13 mouse cellular contexts compared by ENCODE assay signal in the genomic region with DNA sequence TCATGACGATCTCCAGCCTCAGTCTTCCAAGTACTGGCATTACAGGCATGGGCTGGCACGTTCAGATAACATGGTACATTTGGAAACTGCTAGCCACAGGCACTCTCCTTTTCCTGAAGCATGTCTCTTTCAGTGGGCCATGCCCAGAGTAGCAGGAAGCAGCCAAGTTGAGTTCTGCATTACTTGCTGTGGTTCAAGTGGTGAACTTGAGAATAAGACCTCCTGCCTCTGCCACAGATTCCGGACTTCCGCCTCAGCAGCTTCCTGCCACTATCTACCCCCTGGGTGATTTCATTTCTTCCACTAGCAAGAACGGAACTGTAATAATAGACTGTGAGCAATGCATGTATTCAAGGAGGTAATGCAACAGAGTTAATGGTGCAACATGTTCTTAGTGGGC.
DNase-seq lines count a peak whose midpoint lies in the region; ATAC-seq and TF ChIP-seq lines count a peak whose summit lies in the region.
"Had no signal": no experiment of that assay in that cellular context is flagged by ENCODE, and none has a peak within 500 bp of the region (broad histone marks: within the 10 kb centered on the region; RNA-seq: fewer than 3 reads in every experiment).

No protein-coding gene starts in this region.

- no peak for TF ChIP-seq CTCF in lung, postnatal 0 days (IDR thresholded peaks at IDR 0.05)
- TF ChIP-seq CTCF in lung, adult 2 months (IDR thresholded peaks at IDR 0.05; ENCODE audit: insufficient read depth, low read length), result no peak
- TF ChIP-seq CTCF in bone marrow macrophage, adult 2 months (IDR thresholded peaks at IDR 0.05; ENCODE audit: low read depth, low read length), result no peak
- TF ChIP-seq CTCF in stomach, postnatal 0 days (IDR thresholded peaks at IDR 0.05; ENCODE audit: low read depth), result no peak

- H3K36me3 ChIP-seq in lung, postnatal 0 days (ENCODE audit: insufficient read depth, low read length), result no peaks in the 10 kb centered on the region
- H3K36me3 ChIP-seq in stomach, postnatal 0 days (ENCODE audit: control insufficient read depth, insufficient read depth, low read length), result no peaks in the 10 kb centered on the region
- no peaks in the 10 kb centered on the region for H3K36me3 ChIP-seq in heart, embryonic 11.5 days (ENCODE audit: control insufficient read depth, insufficient read depth, low read length)
- H3K36me3 ChIP-seq: heart, embryonic 15.5 days; neural tube, embryonic 12.5 days had no signal

- H3K4me1 ChIP-seq in lung, postnatal 0 days (ENCODE audit: insufficient read depth, low read depth, low read length), result no peaks in the 10 kb centered on the region
- no peaks in the 10 kb centered on the region for H3K4me1 ChIP-seq in lung, adult 2 months (ENCODE audit: control insufficient read depth, insufficient read depth, low read length)
- H3K4me1 ChIP-seq in bone marrow macrophage, adult 2 months (ENCODE audit: control insufficient read depth, insufficient read depth, low read length), result peaks cover 20% of the 10 kb centered on the region
- H3K4me1 ChIP-seq in stomach, postnatal 0 days (replicated peaks; ENCODE audit: control insufficient read depth, insufficient read depth), result no peaks in the 10 kb centered on the region
- peaks cover 17% of the 10 kb centered on the region for H3K4me1 ChIP-seq in heart, embryonic 11.5 days (ENCODE audit: control insufficient read depth, insufficient read depth, low read length)
- H3K4me1 ChIP-seq: neural tube, embryonic 12.5 days had no signal

- TF ChIP-seq EP300 in lung, postnatal 0 days (IDR thresholded peaks at IDR 0.05), result no peak
- TF ChIP-seq EP300 in stomach, postnatal 0 days (optimal IDR thresholded peaks at IDR 0.05), result no peak

- no peak overlapping the region for H3K9ac ChIP-seq in lung, postnatal 0 days (replicated peaks; ENCODE audit: low read depth)
- no peak overlapping the region for H3K9ac ChIP-seq in stomach, postnatal 0 days (ENCODE audit: low read length)
- no peak overlapping the region for H3K9ac ChIP-seq in heart, embryonic 11.5 days (ENCODE audit: low read depth, low read length)
- H3K9ac ChIP-seq: heart, embryonic 15.5 days; hindbrain, embryonic 14.5 days; neural tube, embryonic 12.5 days had no signal

- H3K27ac ChIP-seq in lung, postnatal 0 days (ENCODE audit: low read length), result no peak overlapping the region
- peak overlapping the region; percentile 87 for H3K27ac ChIP-seq in bone marrow macrophage, adult 2 months (ENCODE audit: insufficient read depth, low read depth, low read length)
- no peak overlapping the region for H3K27ac ChIP-seq in stomach, postnatal 0 days (replicated peaks)
- H3K27ac ChIP-seq in heart, embryonic 11.5 days (ENCODE audit: low read depth, low read length), result no peak overlapping the region
- H3K27ac ChIP-seq: heart, embryonic 15.5 days; hindbrain, embryonic 14.5 days; neural tube, embryonic 12.5 days had no signal

- no peak overlapping the region for H3K4me3 ChIP-seq in lung, postnatal 0 days (ENCODE audit: low read depth, low read length)
- no peak overlapping the region for H3K4me3 ChIP-seq in lung, adult 2 months (replicated peaks; ENCODE audit: extremely low read depth, low read depth, low read length)
- H3K4me3 ChIP-seq in bone marrow macrophage, adult 2 months (ENCODE audit: insufficient read depth, low read length), result no peak overlapping the region
- no peak overlapping the region for H3K4me3 ChIP-seq in stomach, postnatal 0 days (ENCODE audit: low read depth, low read length)
- H3K4me3 ChIP-seq in heart, embryonic 11.5 days (ENCODE audit: low read depth, low read length), result no peak overlapping the region
- H3K4me3 ChIP-seq: erythroblast, embryonic 14.5 days; heart, embryonic 15.5 days; neural tube, embryonic 12.5 days had no signal

- DNase-seq in lung, postnatal 0 days (ENCODE audit: low spot score), result peak; percentile 35
- no peak for DNase-seq in lung, adult 2 months
- peak; percentile 59 for DNase-seq in thymus, postnatal 25 days
- no peak for DNase-seq in stomach, postnatal 0 days (ENCODE audit: low spot score)
- no peak for DNase-seq in heart, adult 8-10 months (ENCODE audit: low spot score)
- DNase-seq: right cerebral cortex, adult 18-20 months had no signal

- no peak overlapping the region for H3K4me2 ChIP-seq in lung, postnatal 0 days (replicated peaks; ENCODE audit: low read depth, low read length)
- no peak overlapping the region for H3K4me2 ChIP-seq in stomach, postnatal 0 days (replicated peaks; ENCODE audit: low read depth)
- no peak overlapping the region for H3K4me2 ChIP-seq in heart, embryonic 11.5 days
- H3K4me2 ChIP-seq: heart, embryonic 15.5 days; hindbrain, embryonic 14.5 days; neural tube, embryonic 12.5 days had no signal

- no peak for TF ChIP-seq POLR2A in lung, adult 2 months (IDR thresholded peaks at IDR 0.05; ENCODE audit: borderline replicate concordance, extremely low read depth, low read depth, low read length)
- no peak for TF ChIP-seq POLR2A in bone marrow macrophage, adult 2 months (IDR thresholded peaks at IDR 0.05; ENCODE audit: borderline replicate concordance, low read depth, low read length)

- no peak for ATAC-seq in lung, postnatal 0 days
- ATAC-seq in megakaryocyte, adult 5-6 weeks (ENCODE audit: poor library complexity, severe bottlenecking), result peak; percentile 94
- ATAC-seq in stomach, postnatal 0 days (ENCODE audit: low FRiP score, low TSS enrichment), result no peak
- no peak for ATAC-seq in heart, embryonic 11.5 days (replicated peaks; ENCODE audit: insufficient number of reproducible peaks, low FRiP score, low TSS enrichment)

- H3K9me3 ChIP-seq in lung, postnatal 0 days (ENCODE audit: low read length), result no peaks in the 10 kb centered on the region
- no peaks in the 10 kb centered on the region for H3K9me3 ChIP-seq in stomach, postnatal 0 days (ENCODE audit: control insufficient read depth, low read length)
- no peaks in the 10 kb centered on the region for H3K9me3 ChIP-seq in heart, embryonic 11.5 days (replicated peaks; ENCODE audit: control insufficient read depth, low read length)
- H3K9me3 ChIP-seq: heart, embryonic 15.5 days; neural tube, embryonic 12.5 days had no signal

- WGBS in lung, postnatal 0 days, result 69% methylated on average over 5 of the region's 5 CpGs
- WGBS in lung, adult 2 months, result 54% methylated on average over 5 of the region's 5 CpGs
- WGBS in stomach, postnatal 0 days, result 88% methylated on average over 5 of the region's 5 CpGs
- 63% methylated on average over 5 of the region's 5 CpGs for WGBS in heart, embryonic 11.5 days (ENCODE audit: insufficient replicate concordance)

- H3K27me3 ChIP-seq in lung, postnatal 0 days (replicated peaks; ENCODE audit: insufficient read depth, low read length), result no peaks in the 10 kb centered on the region
- no peaks in the 10 kb centered on the region for H3K27me3 ChIP-seq in stomach, postnatal 0 days (ENCODE audit: control insufficient read depth, insufficient read depth, low read length)
- no peaks in the 10 kb centered on the region for H3K27me3 ChIP-seq in heart, embryonic 11.5 days (ENCODE audit: control insufficient read depth, insufficient read depth, low read length)
- H3K27me3 ChIP-seq: heart, embryonic 15.5 days; neural tube, embryonic 12.5 days had no signal

Comparison
In these comparisons a context has a peak if more than half of its experiments do, and no peak if none do; other contexts are left out.
1. DNase-seq: peak in lung, postnatal 0 days (single experiment) and thymus, postnatal 25 days (single experiment); none in lung, adult 2 months (single experiment), stomach, postnatal 0 days (single experiment) and heart, adult 8-10 months (single experiment).